In genomic region chr12:29137455-29137854, GRCm38 (mm10) we compare ENCODE assay signal across 9 mouse cellular contexts.
DNase-seq lines count a peak whose midpoint lies in the region; ATAC-seq and TF ChIP-seq lines count a peak whose summit lies in the region.
"Had no signal": no experiment of that assay in that cellular context is flagged by ENCODE, and none has a peak within 500 bp of the region (broad histone marks: within the 10 kb centered on the region; RNA-seq: fewer than 3 reads in every experiment).

No protein-coding gene starts in this region.

- no peaks in the 10 kb centered on the region for H3K4me1 ChIP-seq in embryonic facial prominence, embryonic 15.5 days
- peaks cover 27% of the 10 kb centered on the region for H3K4me1 ChIP-seq in midbrain, embryonic 16.5 days (ENCODE audit: control insufficient read depth, insufficient read depth, low read length)

- TF ChIP-seq CTCF in left cerebral cortex, adult 2 months (IDR thresholded peaks at IDR 0.05), result no peak

- no peak overlapping the region for H3K4me3 ChIP-seq in left cerebral cortex, adult 2 months
- no peak overlapping the region for H3K4me3 ChIP-seq in embryonic facial prominence, embryonic 15.5 days (replicated peaks)
- no peak overlapping the region for H3K4me3 ChIP-seq in midbrain, embryonic 16.5 days (ENCODE audit: low read depth, low read length)

- no peak overlapping the region for H3K9ac ChIP-seq in embryonic facial prominence, embryonic 15.5 days
- no peak overlapping the region for H3K9ac ChIP-seq in midbrain, embryonic 16.5 days (ENCODE audit: low read depth, low read length)

- H3K27me3 ChIP-seq in embryonic facial prominence, embryonic 15.5 days, result no peaks in the 10 kb centered on the region
- no peaks in the 10 kb centered on the region for H3K27me3 ChIP-seq in midbrain, embryonic 16.5 days (ENCODE audit: control insufficient read depth, insufficient read depth, low read depth, low read length)

- H3K9me3 ChIP-seq in embryonic facial prominence, embryonic 15.5 days (replicated peaks), result no peaks in the 10 kb centered on the region
- no peaks in the 10 kb centered on the region for H3K9me3 ChIP-seq in midbrain, embryonic 16.5 days (replicated peaks; ENCODE audit: control insufficient read depth, low read length, poor library complexity, severe bottlenecking)

- 0 out of 2 replicates have a peak, but pooled peaks have one; percentile 22 for ATAC-seq in cerebellum, adult (ENCODE audit: insufficient number of reproducible peaks, low FRiP score, low TSS enrichment)
- peak; percentile 30; the same call in 1 of the 2 replicates for ATAC-seq in embryonic facial prominence, embryonic 15.5 days (ENCODE audit: insufficient number of reproducible peaks, low FRiP score, low TSS enrichment, low read depth)
- ATAC-seq in midbrain, embryonic 16.5 days, result peak; percentile 74
- no peak for ATAC-seq in inflammation-experienced regulatory T-cells, adult 6 months

- intact Hi-C loops in left cerebral cortex, adult 2 months (cut with DNase I), result no loop called here

- H3K4me2 ChIP-seq in embryonic facial prominence, embryonic 15.5 days (replicated peaks), result no peak overlapping the region
- no peak overlapping the region for H3K4me2 ChIP-seq in midbrain, embryonic 16.5 days (ENCODE audit: low read length)

- H3K27ac ChIP-seq in left cerebral cortex, adult 2 months, result peak overlapping the region; percentile 56
- H3K27ac ChIP-seq in embryonic facial prominence, embryonic 15.5 days (replicated peaks), result no peak overlapping the region
- H3K27ac ChIP-seq in midbrain, embryonic 16.5 days (ENCODE audit: low read length), result peak overlapping the region; percentile 43
- H3K27ac ChIP-seq: macrophage had no signal

- H3K36me3 ChIP-seq in embryonic facial prominence, embryonic 15.5 days, result no peaks in the 10 kb centered on the region
- no peaks in the 10 kb centered on the region for H3K36me3 ChIP-seq in midbrain, embryonic 16.5 days (ENCODE audit: control insufficient read depth, insufficient read depth, low read length)

- DNase-seq in cerebellum, adult 9-10 months, result no peak
- no peak for DNase-seq in left cerebral cortex, adult 2 months (ENCODE audit: extremely low spot score in 1 of 2, low spot score in 2 of 2)
- DNase-seq in left cerebral cortex, adult 18-20 months (ENCODE audit: low spot score in 2 of 2), result no peak
- DNase-seq in testis, postnatal 10 days (ENCODE audit: low spot score), result no peak

- WGBS in embryonic facial prominence, embryonic 15.5 days, result 76% methylated on average over 8 of the region's 8 CpGs
- 53% methylated on average over 8 of the region's 8 CpGs for WGBS in midbrain, embryonic 16.5 days
